Mouse (Mus musculus) lung, postnatal 0 days (tissue): Measurements from ENCODE around the gene Glrx5. TPM values are rescaled to one million over a fixed set of nuclear protein-coding genes. Genes with fewer than 3 reads are reported as not detected.
A peak's percentile ranks its signal among the peaks of the same experiment; 100 is the strongest.

Experiments used
- ATAC-seq: fragments of 200-750 bp; cut with Nextera tagmentation; 2 replicates; pipeline ENCODE4 v1.8.0; 2017; ENCODE audit warnings: moderate library complexity
- DNase-seq: peaks from one replicate; pipeline ENCODE4 v3.0.0-alpha.2; 2016; ENCODE audit warnings: low spot score
- H3K27ac ChIP-seq: fragments of 300-500 bp; sonication (generic); 2 replicates; pipeline ENCODE4 v1.5.1; 2014; ENCODE audit warnings: antibody characterized with exemption, mild to moderate bottlenecking, low read length, mixed read lengths
- H3K27me3 ChIP-seq: fragments of 300-500 bp; sonication (generic); replicated peaks from 2 replicates; pipeline ENCODE4 v1.6.1; 2014; ENCODE audit warnings: low read length, mixed read lengths; ENCODE audit not compliant: insufficient read depth
- H3K36me3 ChIP-seq: fragments of 300-500 bp; sonication (generic); 2 replicates; pipeline ENCODE4 v1.6.1; 2014; ENCODE audit warnings: low read length, mixed read lengths; ENCODE audit not compliant: insufficient read depth
- H3K4me1 ChIP-seq: fragments of 300-500 bp; sonication (generic); 2 replicates; pipeline ENCODE4 v1.6.1; 2014; ENCODE audit warnings: antibody characterized with exemption, low read depth, low read length, mixed read lengths; ENCODE audit not compliant: insufficient read depth
- H3K4me2 ChIP-seq: fragments of 300-500 bp; sonication (generic); replicated peaks from 2 replicates; pipeline ENCODE4 v1.6.1; 2014; ENCODE audit warnings: low read depth, mild to moderate bottlenecking, low read length, moderate library complexity, mixed read lengths
- H3K4me3 ChIP-seq: fragments of 300-500 bp; sonication (generic); 2 replicates; pipeline ENCODE4 v1.5.1; 2014; ENCODE audit warnings: low read depth, low read length
- H3K9ac ChIP-seq: fragments of 300-500 bp; sonication (generic); replicated peaks from 2 replicates; pipeline ENCODE4 v1.6.1; 2014; ENCODE audit warnings: low read depth, mild to moderate bottlenecking
- H3K9me3 ChIP-seq: fragments of 300-500 bp; sonication (generic); 2 replicates; pipeline ENCODE4 v1.6.1; 2016; ENCODE audit warnings: low read length, mixed read lengths
- CTCF ChIP-seq: IDR thresholded peaks from 2 replicates; pipeline ENCODE4 v1.5.1; 2016; ENCODE audit warnings: antibody characterized with exemption, mild to moderate bottlenecking
- EP300 ChIP-seq: IDR thresholded peaks from 2 replicates; pipeline ENCODE4 v1.6.1; 2016; ENCODE audit warnings: antibody characterized with exemption, mild to moderate bottlenecking, control low read depth
- WGBS: fragments of 180-500 bp; shearing (Covaris S2); extraction: QIAGEN DNeasy Blood & Tissue Kit; methylation state at CpG from one replicate; pipeline ENCODE4 v1.1.7; 2014; 5-methylcytosine and 5-hydroxymethylcytosine counted together
- polyA plus RNA-seq: library from polyadenylated mRNA; unstranded; fragments of >200 nt; fragmentation: Nextera tagmentation; extraction: Ambion mirVana; gene quantifications from 2 replicates; pipeline ENCODE4 v1.2.1, GENCODE M21; 2015

The Glrx5 gene
- polyA plus RNA-seq, 1 experiment from 2014 or later, result 127 TPM

- no peak; the same call in 1 of the 2 replicates for ATAC-seq
- H3K4me3 ChIP-seq, result no peak overlapping the region
- H3K4me1 ChIP-seq, result no peaks in the 10 kb centered on the region
- no peaks in the 10 kb centered on the region for H3K9me3 ChIP-seq
- DNase-seq, result peak; percentile 37
- H3K27ac ChIP-seq, result no peak overlapping the region
- H3K4me2 ChIP-seq, result no peak overlapping the region
- TF ChIP-seq CTCF, result no peak
- TF ChIP-seq EP300, result no peak
- H3K36me3 ChIP-seq, result no peaks in the 10 kb centered on the region
- WGBS, result 51% methylated on average over 28 of the region's 28 CpGs
- H3K9ac ChIP-seq, result no peak overlapping the region
- H3K27me3 ChIP-seq, result no peaks in the 10 kb centered on the region
Observed at GRCm38 (mm10) chr12:105063201-105064134, 31.0 kb downstream of the Glrx5 start.

- no peak for TF ChIP-seq CTCF
- no peak for TF ChIP-seq EP300
Observed at GRCm38 (mm10) chr12:105064168-105064567, 31.7 kb downstream of the Glrx5 start.

GRCm38 (mm10) chr12:105065119-105065518, 32.6 kb downstream of the Glrx5 start:
- WGBS, result 69% methylated on average over 7 of the region's 7 CpGs
- TF ChIP-seq EP300, result no peak
- TF ChIP-seq CTCF, result no peak
- H3K4me3 ChIP-seq, result no peak overlapping the region
- H3K27ac ChIP-seq, result no peak overlapping the region
- no peaks in the 10 kb centered on the region for H3K36me3 ChIP-seq
- DNase-seq (no peak), ATAC-seq (no peak)
- no peak overlapping the region for H3K4me2 ChIP-seq
- H3K9ac ChIP-seq, result no peak overlapping the region
- no peaks in the 10 kb centered on the region for H3K4me1 ChIP-seq
- H3K9me3 ChIP-seq, result no peaks in the 10 kb centered on the region
- no peaks in the 10 kb centered on the region for H3K27me3 ChIP-seq

More at GRCm38 (mm10) chr12:105064168-105064567, 31.7 kb downstream of the Glrx5 start:
- no peak overlapping the region for H3K4me3 ChIP-seq
- H3K4me2 ChIP-seq, result no peak overlapping the region
- no peaks in the 10 kb centered on the region for H3K9me3 ChIP-seq
- no peak for ATAC-seq
- no peak overlapping the region for H3K27ac ChIP-seq
- no peak overlapping the region for H3K9ac ChIP-seq
- H3K4me1 ChIP-seq, result no peaks in the 10 kb centered on the region
- DNase-seq, result no peak
- no peaks in the 10 kb centered on the region for H3K27me3 ChIP-seq
- WGBS, result 75% methylated on average over 4 of the region's 4 CpGs
- no peaks in the 10 kb centered on the region for H3K36me3 ChIP-seq

GRCm38 (mm10) chr12:105066523-105066922, 34.0 kb downstream of the Glrx5 start:
- DNase-seq (no peak), ATAC-seq (no peak)
- H3K4me1 ChIP-seq, result no peaks in the 10 kb centered on the region
- H3K4me2 ChIP-seq, result no peak overlapping the region
- no peak overlapping the region for H3K9ac ChIP-seq
- H3K27me3 ChIP-seq, result no peaks in the 10 kb centered on the region
- H3K27ac ChIP-seq, result no peak overlapping the region
- H3K9me3 ChIP-seq, result no peaks in the 10 kb centered on the region
- TF ChIP-seq EP300 (no peak), CTCF (no peak)
- WGBS, result 60% methylated on average over 10 of the region's 10 CpGs
- H3K36me3 ChIP-seq, result no peaks in the 10 kb centered on the region
- no peak overlapping the region for H3K4me3 ChIP-seq

GRCm38 (mm10) chr12:105068911-105069310, 36.4 kb downstream of the Glrx5 start:
- H3K4me2 ChIP-seq, result no peak overlapping the region
- no peaks in the 10 kb centered on the region for H3K4me1 ChIP-seq
- H3K4me3 ChIP-seq, result no peak overlapping the region
- H3K9ac ChIP-seq, result no peak overlapping the region
- H3K27ac ChIP-seq, result no peak overlapping the region
- no peak for TF ChIP-seq EP300
- TF ChIP-seq CTCF, result no peak
- no peaks in the 10 kb centered on the region for H3K9me3 ChIP-seq
- H3K27me3 ChIP-seq, result no peaks in the 10 kb centered on the region
- DNase-seq (no peak), ATAC-seq (peak; percentile 35; the same call in 1 of the 2 replicates)
- WGBS, result 62% methylated on average over 5 of the region's 5 CpGs
- H3K36me3 ChIP-seq, result no peaks in the 10 kb centered on the region

- no peaks in the 10 kb centered on the region for H3K9me3 ChIP-seq
- no peaks in the 10 kb centered on the region for H3K27me3 ChIP-seq
- 25% methylated on average over 9 of the region's 9 CpGs for WGBS
- TF ChIP-seq CTCF, result peak; percentile 92
- TF ChIP-seq EP300, result no peak
- no peak overlapping the region for H3K4me3 ChIP-seq
- DNase-seq, result peak; percentile 54
- H3K9ac ChIP-seq, result no peak overlapping the region
- H3K4me1 ChIP-seq, result 0 out of 2 replicates have a peak, but pooled peaks cover 4% of the 10 kb centered on the region
- H3K36me3 ChIP-seq, result no peaks in the 10 kb centered on the region
- ATAC-seq, result peak; percentile 14; the same call in 1 of the 2 replicates
- no peak overlapping the region for H3K4me2 ChIP-seq
- no peak overlapping the region for H3K27ac ChIP-seq
Observed at GRCm38 (mm10) chr12:105073708-105074107, 41.2 kb downstream of the Glrx5 start.
